ENCODE assay signal across 9 mouse cellular contexts in the genomic region with DNA sequence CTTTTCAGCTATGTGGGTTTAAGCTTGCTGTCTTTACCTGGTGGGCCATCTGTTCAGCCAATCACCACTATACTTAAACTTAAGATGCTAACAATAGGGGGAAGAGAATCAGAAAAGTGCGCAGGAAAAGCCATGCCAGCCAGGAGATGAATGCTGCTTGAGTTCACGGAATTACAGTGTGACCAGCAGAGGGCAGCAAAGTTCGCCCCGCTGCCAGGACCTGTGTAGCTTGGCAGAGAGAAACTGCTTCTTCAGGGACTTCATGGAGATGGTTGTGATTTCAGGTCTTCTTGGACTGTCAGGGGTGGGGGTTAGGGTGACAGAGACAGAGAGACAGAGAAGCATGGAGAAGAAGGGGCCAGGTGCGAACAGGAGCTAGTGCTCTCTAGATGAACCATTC.
A peak's percentile ranks its signal among the peaks of the same experiment; 100 is the strongest.
DNase-seq lines count a peak whose midpoint lies in the region.
"Had no signal": no experiment of that assay in that cellular context is flagged by ENCODE, and none has a peak within 500 bp of the region (broad histone marks: within the 10 kb centered on the region; RNA-seq: fewer than 3 reads in every experiment).

No protein-coding gene starts in this region.

- 14% methylated on average over 5 of the region's 5 CpGs for WGBS in limb, embryonic 10.5 days

- H3K9me3 ChIP-seq in limb, embryonic 10.5 days (replicated peaks): no peaks in the 10 kb centered on the region
- H3K9me3 ChIP-seq: embryonic facial prominence, embryonic 12.5 days had no signal

- peak; percentile 68 for DNase-seq in 416B (ENCODE audit: low read depth)
- peak; percentile 29 for DNase-seq in adrenal gland, adult 8-10 months
- peak; percentile 80 for DNase-seq in embryo, embryonic 11 days
- peak; percentile 40 for DNase-seq in heart, adult 8-10 months (ENCODE audit: low spot score)
- DNase-seq in kidney, adult 8-10 months: peak; percentile 22 to 59
- peak; percentile 87 for DNase-seq in limb, embryonic 10.5 days (ENCODE audit: low spot score)
- peak; percentile 71 for DNase-seq in naive thymus-derived CD4-positive, alpha-beta T cell, adult 2 months (ENCODE audit: low read depth)
- DNase-seq in splenic B cell, adult 2 months (ENCODE audit: low read depth, low spot score): peak; percentile 89

- H3K36me3 ChIP-seq in limb, embryonic 10.5 days: no peaks in the 10 kb centered on the region
- no peaks in the 10 kb centered on the region for H3K36me3 ChIP-seq in splenic B cell, adult 2 months (ENCODE audit: control insufficient read depth, insufficient read depth, low read length, poor library complexity, severe bottlenecking)
- H3K36me3 ChIP-seq: embryonic facial prominence, embryonic 12.5 days had no signal

- no peaks in the 10 kb centered on the region for H3K4me1 ChIP-seq in limb, embryonic 10.5 days
- H3K4me1 ChIP-seq: embryonic facial prominence, embryonic 12.5 days had no signal

- H3K27ac ChIP-seq in limb, embryonic 10.5 days: no peak overlapping the region
- H3K27ac ChIP-seq: embryonic facial prominence, embryonic 12.5 days had no signal

- H3K27me3 ChIP-seq in limb, embryonic 10.5 days (ENCODE audit: low read depth, poor library complexity, severe bottlenecking): peaks cover 8% of the 10 kb centered on the region; the same call in 1 of the 2 replicates
- H3K27me3 ChIP-seq in splenic B cell, adult 2 months (ENCODE audit: control insufficient read depth, insufficient read depth, low read length, poor library complexity, severe bottlenecking): no peaks in the 10 kb centered on the region
- H3K27me3 ChIP-seq: embryonic facial prominence, embryonic 12.5 days had no signal

- H3K4me3 ChIP-seq in limb, embryonic 10.5 days: no peak overlapping the region
- H3K4me3 ChIP-seq: embryonic facial prominence, embryonic 12.5 days had no signal

Comparison
In these comparisons a context has a peak if more than half of its experiments do, and no peak if none do; other contexts are left out.
1. DNase-seq: peak in every context shown above with its lines; median percentile 89 in splenic B cell, adult 2 months; 87 in limb, embryonic 10.5 days; 80 in embryo, embryonic 11 days; 71 in naive thymus-derived CD4-positive, alpha-beta T cell, adult 2 months; 68 in 416B; 40 in kidney, adult 8-10 months; 40 in heart, adult 8-10 months; 29 in adrenal gland, adult 8-10 months.